Mouse (Mus musculus) lung, adult 2 months (tissue): ENCODE measurements around the gene Sostdc1.

Source experiments
- CTCF ChIP-seq: fragments of 200-500 bp; IDR thresholded peaks from 2 replicates; pipeline ENCODE4 v1.5.1; 2011; ENCODE audit warnings: mild to moderate bottlenecking, low read length, control low read depth; ENCODE audit not compliant: insufficient read depth
- POLR2A ChIP-seq: fragments of 200-500 bp; IDR thresholded peaks from 2 replicates; pipeline ENCODE4 v1.6.1; 2011; ENCODE audit warnings: low read depth, mild to moderate bottlenecking, control low read depth, low read length, borderline replicate concordance; ENCODE audit errors: extremely low read depth

DNA sequence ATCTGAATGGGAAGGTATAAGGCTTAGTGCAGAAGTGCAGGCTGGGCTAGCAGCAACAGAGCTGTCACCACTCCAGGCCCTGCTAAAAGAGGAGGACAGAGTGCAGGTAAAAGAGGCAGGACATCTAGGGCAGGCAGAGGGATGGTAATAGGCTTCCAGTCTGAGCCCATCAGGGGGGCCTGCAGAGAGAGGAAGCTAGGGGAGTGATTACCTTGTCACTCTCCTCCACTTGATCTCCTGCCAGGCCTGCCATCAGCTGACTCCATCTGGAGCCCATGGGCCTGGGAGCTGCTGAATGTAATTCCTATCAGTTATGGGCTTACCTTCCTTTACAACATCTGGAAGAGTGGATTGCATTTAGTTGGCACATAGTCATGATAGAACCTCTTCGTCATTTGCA lies 18.7 kb downstream of the Sostdc1 start:
- TF ChIP-seq POLR2A (no peak), CTCF (no peak)
